Mouse (Mus musculus): ENCODE measurements at regions not wholly inside any gene's neighbourhood (a gene's known extent, or its start where the extent isn't known, plus 50 kb on each side); places are given as distances from the start of the nearest gene placed in this dataset.

GRCm38 (mm10) chr2:77341575-77342332 lies 61.4 kb upstream of the Sestd1 start:
- H3K4me3 ChIP-seq, result no peak overlapping the region; the same call in 1 of the 2 replicates
- H3K4me1 ChIP-seq (ENCODE audit: control insufficient read depth, insufficient read depth, low read length), result no peaks in the 10 kb centered on the region; the same call in 1 of the 2 replicates

DNA sequence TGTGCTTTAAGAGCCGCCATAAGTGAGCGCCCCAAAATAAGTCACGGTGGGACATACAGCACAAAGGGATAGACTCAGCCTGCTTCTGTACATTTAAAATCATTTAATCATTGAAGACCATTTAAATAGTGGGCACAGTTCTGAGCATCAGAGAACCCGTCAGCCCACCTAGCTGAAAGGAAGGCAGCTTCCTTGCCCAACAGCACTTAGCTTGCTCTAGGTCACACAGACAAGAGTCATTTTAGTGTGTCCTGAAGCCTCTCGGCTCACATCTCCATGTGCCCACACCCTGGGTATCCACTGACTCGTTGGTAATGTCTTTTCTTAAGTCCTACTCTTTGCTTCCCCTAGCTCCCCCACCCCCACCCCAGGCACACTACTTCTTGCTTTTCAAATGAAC lies 59.7 kb upstream of the Sestd1 start:
- Histone ChIP-seq H3K27ac (no peak overlapping the region), H3K36me3 (ENCODE audit: control insufficient read depth, insufficient read depth, low read length) (no peaks in the 10 kb centered on the region), H3K4me3 (no peak overlapping the region), H3K4me1 (ENCODE audit: control insufficient read depth, insufficient read depth, low read length) (no peaks in the 10 kb centered on the region; the same call in 1 of the 2 replicates), H3K79me2 (replicated peaks; ENCODE audit: control insufficient read depth, insufficient read depth, low read length) (no peaks in the 10 kb centered on the region), H3K27me3 (ENCODE audit: control insufficient read depth, insufficient read depth, low read length) (no peaks in the 10 kb centered on the region), H3K9ac (ENCODE audit: low read depth, low read length) (no peak overlapping the region)
- TF ChIP-seq EP300 (IDR thresholded peaks at IDR 0.05; ENCODE audit: insufficient read depth, low read depth, low read length), result no peak
- no peak for TF ChIP-seq POLR2A (IDR thresholded peaks at IDR 0.05; ENCODE audit: insufficient read depth, low read depth, low read length)
- intact Hi-C loops (cut with DNase I), result loop anchor here (5.0 to 10.0 kb wide), 3 partner anchors 78 to 367 kb away; no protein-coding TSS in a partner anchor
- no peak for DNase-seq
- WGBS, result 89% methylated on average over 6 of the region's 6 CpGs

More at GRCm38 (mm10) chr2:77341575-77342332, 61.4 kb upstream of the Sestd1 start:
- no peak overlapping the region for H3K27ac ChIP-seq
- no peaks in the 10 kb centered on the region for H3K27me3 ChIP-seq (ENCODE audit: control insufficient read depth, insufficient read depth, low read length)
- H3K36me3 ChIP-seq (ENCODE audit: control insufficient read depth, insufficient read depth, low read length), result no peaks in the 10 kb centered on the region
- no peak overlapping the region for H3K9ac ChIP-seq (ENCODE audit: low read depth, low read length)
- DNase-seq, result peak; percentile 91 to 95
- peak; percentile 100 for TF ChIP-seq CTCF (IDR thresholded peaks at IDR 0.05)
- TF ChIP-seq POLR2A (IDR thresholded peaks at IDR 0.05; ENCODE audit: insufficient read depth, low read depth, low read length), result no peak
- TF ChIP-seq EP300 (IDR thresholded peaks at IDR 0.05; ENCODE audit: insufficient read depth, low read depth, low read length), result peak; percentile 97
- H3K79me2 ChIP-seq (replicated peaks; ENCODE audit: control insufficient read depth, insufficient read depth, low read length), result no peaks in the 10 kb centered on the region
- WGBS, result 29% methylated on average over 12 of the region's 12 CpGs
- intact Hi-C loops (cut with DNase I), result loop anchor here (1.0 to 10.0 kb wide), 6 partner anchors 33 to 371 kb away; no protein-coding TSS in a partner anchor

- Histone ChIP-seq H3K27ac (no peak overlapping the region), H3K79me2 (replicated peaks; ENCODE audit: control insufficient read depth, insufficient read depth, low read length) (no peaks in the 10 kb centered on the region), H3K9ac (ENCODE audit: low read depth, low read length) (no peak overlapping the region), H3K36me3 (ENCODE audit: control insufficient read depth, insufficient read depth, low read length) (no peaks in the 10 kb centered on the region), H3K27me3 (ENCODE audit: control insufficient read depth, insufficient read depth, low read length) (no peaks in the 10 kb centered on the region), H3K4me1 (ENCODE audit: control insufficient read depth, insufficient read depth, low read length) (no peaks in the 10 kb centered on the region; the same call in 1 of the 2 replicates), H3K4me3 (no peak overlapping the region)
- no peak for DNase-seq
- intact Hi-C loops (cut with DNase I), result no loop called here
- 72% methylated on average over 3 of the region's 3 CpGs for WGBS
- TF ChIP-seq POLR2A (IDR thresholded peaks at IDR 0.05; ENCODE audit: insufficient read depth, low read depth, low read length) (no peak), EP300 (IDR thresholded peaks at IDR 0.05; ENCODE audit: insufficient read depth, low read depth, low read length) (no peak), CTCF (IDR thresholded peaks at IDR 0.05) (no peak)
Observed at GRCm38 (mm10) chr2:77337786-77338406, 57.5 kb upstream of the Sestd1 start.

GRCm38 (mm10) chr2:77337318-77337717 lies 56.9 kb upstream of the Sestd1 start:
- intact Hi-C loops (cut with DNase I), result no loop called here
- H3K4me1 ChIP-seq (ENCODE audit: control insufficient read depth, insufficient read depth, low read length), result no peaks in the 10 kb centered on the region; the same call in 1 of the 2 replicates
- WGBS, result 82% methylated on average over 3 of the region's 3 CpGs
- H3K4me3 ChIP-seq, result no peak overlapping the region
- no peaks in the 10 kb centered on the region for H3K36me3 ChIP-seq (ENCODE audit: control insufficient read depth, insufficient read depth, low read length)
- no peaks in the 10 kb centered on the region for H3K27me3 ChIP-seq (ENCODE audit: control insufficient read depth, insufficient read depth, low read length)
- no peaks in the 10 kb centered on the region for H3K79me2 ChIP-seq (replicated peaks; ENCODE audit: control insufficient read depth, insufficient read depth, low read length)
- no peak overlapping the region for H3K9ac ChIP-seq (ENCODE audit: low read depth, low read length)
- DNase-seq, result no peak
- TF ChIP-seq CTCF (IDR thresholded peaks at IDR 0.05) (no peak), EP300 (IDR thresholded peaks at IDR 0.05; ENCODE audit: insufficient read depth, low read depth, low read length) (no peak), POLR2A (IDR thresholded peaks at IDR 0.05; ENCODE audit: insufficient read depth, low read depth, low read length) (no peak)
- H3K27ac ChIP-seq, result no peak overlapping the region

GRCm38 (mm10) chr2:77336810-77337209 lies 56.4 kb upstream of the Sestd1 start:
- TF ChIP-seq POLR2A (IDR thresholded peaks at IDR 0.05; ENCODE audit: insufficient read depth, low read depth, low read length) (no peak), CTCF (IDR thresholded peaks at IDR 0.05) (no peak), EP300 (IDR thresholded peaks at IDR 0.05; ENCODE audit: insufficient read depth, low read depth, low read length) (no peak)
- DNase-seq, result no peak
- no peak overlapping the region for H3K4me3 ChIP-seq
- H3K27me3 ChIP-seq (ENCODE audit: control insufficient read depth, insufficient read depth, low read length), result no peaks in the 10 kb centered on the region
- no peak overlapping the region for H3K9ac ChIP-seq (ENCODE audit: low read depth, low read length)
- WGBS, result 93% methylated on average over 3 of the region's 3 CpGs
- no peaks in the 10 kb centered on the region for H3K79me2 ChIP-seq (replicated peaks; ENCODE audit: control insufficient read depth, insufficient read depth, low read length)
- intact Hi-C loops (cut with DNase I), result no loop called here
- no peak overlapping the region for H3K27ac ChIP-seq
- no peaks in the 10 kb centered on the region for H3K36me3 ChIP-seq (ENCODE audit: control insufficient read depth, insufficient read depth, low read length)
- no peaks in the 10 kb centered on the region; the same call in 1 of the 2 replicates for H3K4me1 ChIP-seq (ENCODE audit: control insufficient read depth, insufficient read depth, low read length)

- intact Hi-C loops (cut with DNase I), result no loop called here
- no peaks in the 10 kb centered on the region for H3K27me3 ChIP-seq (ENCODE audit: control insufficient read depth, insufficient read depth, low read length)
- H3K79me2 ChIP-seq (replicated peaks; ENCODE audit: control insufficient read depth, insufficient read depth, low read length), result no peaks in the 10 kb centered on the region
- TF ChIP-seq EP300 (IDR thresholded peaks at IDR 0.05; ENCODE audit: insufficient read depth, low read depth, low read length) (no peak), POLR2A (IDR thresholded peaks at IDR 0.05; ENCODE audit: insufficient read depth, low read depth, low read length) (no peak), CTCF (IDR thresholded peaks at IDR 0.05) (no peak)
- no peak for DNase-seq
- no peak overlapping the region for H3K9ac ChIP-seq (ENCODE audit: low read depth, low read length)
- H3K4me1 ChIP-seq (ENCODE audit: control insufficient read depth, insufficient read depth, low read length), result no peaks in the 10 kb centered on the region
- H3K4me3 ChIP-seq, result no peak overlapping the region
- WGBS, result 84% methylated on average over 9 of the region's 9 CpGs
- no peaks in the 10 kb centered on the region for H3K36me3 ChIP-seq (ENCODE audit: control insufficient read depth, insufficient read depth, low read length)
- H3K27ac ChIP-seq, result no peak overlapping the region
Observed at GRCm38 (mm10) chr2:77334706-77335105, 54.3 kb upstream of the Sestd1 start.
